Mouse (Mus musculus): ENCODE measurements at regions not wholly inside any gene's neighbourhood (a gene's known extent, or its start where the extent isn't known, plus 50 kb on each side); places are given as distances from the start of the nearest gene placed in this dataset.

DNA sequence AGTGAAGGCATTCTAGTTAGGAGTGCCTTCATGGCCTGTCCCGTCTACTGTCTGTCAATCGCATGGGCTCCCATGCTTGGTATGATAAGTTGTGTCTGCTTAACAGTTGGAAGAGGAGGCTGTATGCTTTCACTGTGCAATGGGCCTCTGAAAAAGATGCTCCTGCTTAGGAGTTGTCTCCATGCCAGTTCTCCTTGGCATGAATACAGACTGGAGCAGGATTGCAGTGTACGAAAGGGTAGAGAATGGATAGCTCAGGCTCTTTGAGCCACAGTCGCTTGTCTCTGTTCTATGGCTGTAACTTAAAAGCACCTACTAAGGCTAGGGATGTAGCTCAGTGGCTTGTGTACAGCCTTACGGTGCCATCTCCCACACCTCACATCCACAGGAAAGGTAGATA lies 142.7 kb upstream of the Pik3r1 start:
- 98% methylated on average over 5 of the region's 5 CpGs for WGBS
- Histone ChIP-seq H3K4me3 (ENCODE audit: control insufficient read depth, insufficient read depth, low read length) (no peak overlapping the region), H3K27ac (ENCODE audit: control insufficient read depth, insufficient read depth, low read length) (no peak overlapping the region), H3K27me3 (ENCODE audit: control insufficient read depth, insufficient read depth, low read length) (no peaks in the 10 kb centered on the region), H3K4me1 (replicated peaks; ENCODE audit: control insufficient read depth, insufficient read depth, low read length) (no peaks in the 10 kb centered on the region), H3K36me3 (ENCODE audit: control insufficient read depth, insufficient read depth, low read length) (no peaks in the 10 kb centered on the region)
- TF ChIP-seq CTCF (IDR thresholded peaks at IDR 0.05; ENCODE audit: borderline replicate concordance, control insufficient read depth, extremely low read depth, insufficient read depth, low read length, poor library complexity) (no peak), POLR2A (IDR thresholded peaks at IDR 0.05; ENCODE audit: control insufficient read depth, extremely low read depth, insufficient read depth, low read length, poor library complexity) (no peak)
- no peak for DNase-seq

DNA sequence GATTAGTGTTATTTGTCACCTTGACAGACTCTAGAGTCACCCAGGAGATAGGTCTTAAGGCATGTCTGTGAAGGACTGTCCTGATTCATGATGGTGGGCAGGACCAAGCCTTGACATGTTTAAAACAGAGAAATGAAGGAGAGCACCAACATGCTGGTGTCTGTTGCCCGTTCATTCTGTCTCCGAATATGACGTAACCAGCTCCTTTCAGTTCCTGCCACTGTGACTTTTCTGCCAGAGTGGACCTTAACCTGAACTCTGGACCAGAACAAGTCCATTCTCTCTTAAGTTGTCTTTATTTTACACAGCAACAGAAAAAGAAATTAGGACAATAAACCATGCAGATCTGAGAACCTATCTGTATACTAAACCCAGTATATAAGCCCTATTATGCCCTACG lies 146.1 kb upstream of the Pik3r1 start:
- TF ChIP-seq CTCF (IDR thresholded peaks at IDR 0.05; ENCODE audit: borderline replicate concordance, control insufficient read depth, extremely low read depth, insufficient read depth, low read length, poor library complexity) (no peak), POLR2A (IDR thresholded peaks at IDR 0.05; ENCODE audit: control insufficient read depth, extremely low read depth, insufficient read depth, low read length, poor library complexity) (no peak)
- peaks cover 2% of the 10 kb centered on the region; the same call in 1 of the 2 replicates for H3K4me1 ChIP-seq (replicated peaks; ENCODE audit: control insufficient read depth, insufficient read depth, low read length)
- no peaks in the 10 kb centered on the region for H3K27me3 ChIP-seq (ENCODE audit: control insufficient read depth, insufficient read depth, low read length)
- WGBS = 97% methylated on average over 4 of the region's 4 CpGs
- no peak for DNase-seq
- no peak overlapping the region for H3K27ac ChIP-seq (ENCODE audit: control insufficient read depth, insufficient read depth, low read length)
- no peak overlapping the region for H3K4me3 ChIP-seq (ENCODE audit: control insufficient read depth, insufficient read depth, low read length)
- no peaks in the 10 kb centered on the region for H3K36me3 ChIP-seq (ENCODE audit: control insufficient read depth, insufficient read depth, low read length)

GRCm38 (mm10) chr13:101914691-101915541 lies 146.9 kb upstream of the Pik3r1 start:
- Histone ChIP-seq H3K4me1 (replicated peaks; ENCODE audit: control insufficient read depth, insufficient read depth, low read length) (peaks cover 2% of the 10 kb centered on the region; the same call in 1 of the 2 replicates), H3K27ac (ENCODE audit: control insufficient read depth, insufficient read depth, low read length) (no peak overlapping the region), H3K27me3 (ENCODE audit: control insufficient read depth, insufficient read depth, low read length) (no peaks in the 10 kb centered on the region), H3K36me3 (ENCODE audit: control insufficient read depth, insufficient read depth, low read length) (no peaks in the 10 kb centered on the region), H3K4me3 (ENCODE audit: control insufficient read depth, insufficient read depth, low read length) (no peak overlapping the region)
- no peak for TF ChIP-seq CTCF (IDR thresholded peaks at IDR 0.05; ENCODE audit: borderline replicate concordance, control insufficient read depth, extremely low read depth, insufficient read depth, low read length, poor library complexity)
- no peak for TF ChIP-seq POLR2A (IDR thresholded peaks at IDR 0.05; ENCODE audit: control insufficient read depth, extremely low read depth, insufficient read depth, low read length, poor library complexity)
- 75% methylated on average over 5 of the region's 5 CpGs for WGBS
- no peak for DNase-seq

DNA sequence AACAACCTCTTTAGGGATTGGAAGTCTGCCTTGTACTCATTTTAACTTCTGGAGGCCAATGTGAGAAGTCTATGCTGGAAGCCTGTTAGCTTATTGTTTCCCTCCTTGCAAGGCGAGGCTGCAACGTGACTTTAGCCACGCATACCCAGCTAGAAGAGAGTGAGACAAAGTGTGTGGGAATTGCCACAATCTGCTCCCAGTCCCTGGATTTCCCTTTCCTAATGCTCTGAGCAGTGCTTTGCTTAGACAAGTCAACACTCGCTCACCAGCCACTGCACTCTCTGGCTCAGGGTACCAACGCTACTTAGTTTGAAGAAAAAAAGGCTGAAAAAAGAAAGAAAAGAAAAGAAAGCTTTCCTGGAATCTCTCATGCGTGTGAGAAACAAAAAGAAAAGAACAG lies 147.5 kb upstream of the Pik3r1 start:
- WGBS = 94% methylated on average over 6 of the region's 6 CpGs

GRCm38 (mm10) chr13:101915948-101916594 lies 148.1 kb upstream of the Pik3r1 start:
- Histone ChIP-seq H3K36me3 (ENCODE audit: control insufficient read depth, insufficient read depth, low read length) (no peaks in the 10 kb centered on the region), H3K4me1 (replicated peaks; ENCODE audit: control insufficient read depth, insufficient read depth, low read length) (peaks cover 2% of the 10 kb centered on the region; the same call in 1 of the 2 replicates), H3K27ac (ENCODE audit: control insufficient read depth, insufficient read depth, low read length) (no peak overlapping the region), H3K27me3 (ENCODE audit: control insufficient read depth, insufficient read depth, low read length) (no peaks in the 10 kb centered on the region), H3K4me3 (ENCODE audit: control insufficient read depth, insufficient read depth, low read length) (no peak overlapping the region)
- WGBS = 83% methylated on average over 6 of the region's 6 CpGs
- no peak for DNase-seq
- no peak for TF ChIP-seq POLR2A (IDR thresholded peaks at IDR 0.05; ENCODE audit: control insufficient read depth, extremely low read depth, insufficient read depth, low read length, poor library complexity)
- no peak for TF ChIP-seq CTCF (IDR thresholded peaks at IDR 0.05; ENCODE audit: borderline replicate concordance, control insufficient read depth, extremely low read depth, insufficient read depth, low read length, poor library complexity)

More for the DNA sequence above, 147.5 kb upstream of the Pik3r1 start:
- H3K4me3 ChIP-seq (ENCODE audit: control insufficient read depth, insufficient read depth, low read length) = no peak overlapping the region
- H3K27me3 ChIP-seq (ENCODE audit: control insufficient read depth, insufficient read depth, low read length) = no peaks in the 10 kb centered on the region
- no peak for DNase-seq
- H3K27ac ChIP-seq (ENCODE audit: control insufficient read depth, insufficient read depth, low read length) = no peak overlapping the region
- peaks cover 2% of the 10 kb centered on the region; the same call in 1 of the 2 replicates for H3K4me1 ChIP-seq (replicated peaks; ENCODE audit: control insufficient read depth, insufficient read depth, low read length)
- no peaks in the 10 kb centered on the region for H3K36me3 ChIP-seq (ENCODE audit: control insufficient read depth, insufficient read depth, low read length)
- TF ChIP-seq POLR2A (IDR thresholded peaks at IDR 0.05; ENCODE audit: control insufficient read depth, extremely low read depth, insufficient read depth, low read length, poor library complexity) = no peak
- TF ChIP-seq CTCF (IDR thresholded peaks at IDR 0.05; ENCODE audit: borderline replicate concordance, control insufficient read depth, extremely low read depth, insufficient read depth, low read length, poor library complexity) = no peak

GRCm38 (mm10) chr13:101916876-101917275 lies 148.9 kb upstream of the Pik3r1 start:
- Histone ChIP-seq H3K27me3 (ENCODE audit: control insufficient read depth, insufficient read depth, low read length) (no peaks in the 10 kb centered on the region), H3K27ac (ENCODE audit: control insufficient read depth, insufficient read depth, low read length) (no peak overlapping the region), H3K4me1 (replicated peaks; ENCODE audit: control insufficient read depth, insufficient read depth, low read length) (peaks cover 2% of the 10 kb centered on the region; the same call in 1 of the 2 replicates), H3K4me3 (ENCODE audit: control insufficient read depth, insufficient read depth, low read length) (no peak overlapping the region), H3K36me3 (ENCODE audit: control insufficient read depth, insufficient read depth, low read length) (no peaks in the 10 kb centered on the region)
- WGBS = 31% methylated on average over 5 of the region's 5 CpGs
- no peak for DNase-seq
- no peak for TF ChIP-seq CTCF (IDR thresholded peaks at IDR 0.05; ENCODE audit: borderline replicate concordance, control insufficient read depth, extremely low read depth, insufficient read depth, low read length, poor library complexity)
